Mouse (Mus musculus) retina, postnatal 1 day (tissue): ENCODE data around the gene H3f3b.

ENCODE experiments used
- DNase-seq: peaks from one replicate; pipeline ENCODE4 v3.0.0-alpha.2; 2012

The H3f3b gene

GRCm38 (mm10) chr11:116027756-116028155 is at the start of gene H3f3b:
H3f3b (minus strand) TSS chr11:116027962.
- DNase-seq: no peak

- DNase-seq: no peak
Observed at GRCm38 (mm10) chr11:116076836-116077235, 49.1 kb upstream of the H3f3b start.

- DNase-seq: no peak
Observed at GRCm38 (mm10) chr11:116076266-116076540, 48.4 kb upstream of the H3f3b start.

DNA sequence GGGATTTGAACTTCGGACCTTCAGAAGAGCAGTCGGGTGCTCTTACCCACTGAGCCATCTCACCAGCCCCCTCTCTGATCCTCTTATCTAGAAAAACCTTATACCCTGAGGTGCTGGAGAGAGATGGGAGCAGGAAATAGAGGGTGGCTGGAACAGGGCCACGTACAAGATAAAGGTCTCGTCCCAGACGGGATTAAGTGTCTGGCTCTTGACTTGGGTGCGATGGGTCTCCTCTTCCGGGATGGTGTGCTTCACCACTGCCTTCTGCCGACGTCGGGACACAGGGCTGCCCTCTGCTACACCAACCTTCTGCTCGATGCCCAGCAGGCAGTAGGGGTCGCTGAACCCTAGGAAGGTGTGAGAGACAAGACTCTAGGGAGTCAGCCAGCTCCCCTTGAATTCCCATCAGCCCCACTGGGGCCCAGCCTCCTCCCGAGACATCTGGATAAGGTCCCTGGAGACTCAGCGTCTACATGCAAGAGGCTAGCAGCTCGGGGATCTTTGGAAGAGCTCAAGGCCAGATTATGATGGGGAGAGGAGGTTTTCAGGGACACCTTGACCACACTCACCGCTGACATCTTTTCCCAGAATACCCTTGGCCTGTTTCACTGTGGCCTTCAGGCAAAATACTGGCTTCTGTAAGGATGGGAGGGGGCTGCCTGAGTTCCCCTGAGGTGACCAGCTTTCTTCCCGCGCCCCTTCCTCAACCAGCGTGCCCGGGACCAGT is 47.9 kb upstream of the H3f3b start:
- peak; percentile 38 for DNase-seq

- no peak for DNase-seq
Observed at GRCm38 (mm10) chr11:116074436-116074991, 46.8 kb upstream of the H3f3b start.

DNA sequence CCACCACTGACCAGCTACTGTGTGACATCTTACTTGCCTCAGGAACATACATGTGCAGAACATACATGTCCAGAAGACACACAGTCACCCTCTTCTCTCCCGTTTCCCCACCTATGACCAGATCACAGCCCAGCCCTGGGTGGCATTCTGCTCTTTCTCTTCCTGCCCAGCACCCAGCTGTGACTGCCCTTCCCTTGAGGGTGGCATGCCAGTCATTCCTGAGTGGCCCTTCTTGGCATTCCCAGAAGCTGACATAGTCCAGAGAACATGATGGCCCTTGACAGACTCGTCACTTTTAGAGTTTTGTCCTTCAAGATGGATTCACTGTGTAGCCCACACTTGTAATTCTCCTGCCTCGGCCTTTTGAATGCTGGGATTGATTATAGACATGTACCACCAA is 44.8 kb upstream of the H3f3b start:
- no peak for DNase-seq

DNA sequence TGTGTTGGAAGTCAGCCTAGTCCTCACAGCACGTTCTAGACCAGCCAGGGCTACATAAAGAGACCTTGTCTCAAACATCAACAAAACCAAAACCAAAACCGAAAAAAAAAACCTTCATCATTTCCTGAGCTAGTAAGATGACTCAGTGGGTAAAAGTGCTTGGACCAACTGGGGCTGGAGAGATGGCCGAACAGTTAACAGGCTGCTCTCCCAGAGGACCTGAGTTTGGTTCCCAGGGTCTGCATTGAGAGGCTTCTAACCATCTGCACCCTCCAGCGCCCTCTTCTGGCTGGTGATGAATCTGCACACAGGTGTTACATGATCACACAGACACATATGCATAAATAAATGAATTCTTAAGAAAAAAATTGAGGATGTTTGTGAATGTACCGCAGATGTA is 43.7 kb upstream of the H3f3b start:
- DNase-seq: peak; percentile 41

DNA sequence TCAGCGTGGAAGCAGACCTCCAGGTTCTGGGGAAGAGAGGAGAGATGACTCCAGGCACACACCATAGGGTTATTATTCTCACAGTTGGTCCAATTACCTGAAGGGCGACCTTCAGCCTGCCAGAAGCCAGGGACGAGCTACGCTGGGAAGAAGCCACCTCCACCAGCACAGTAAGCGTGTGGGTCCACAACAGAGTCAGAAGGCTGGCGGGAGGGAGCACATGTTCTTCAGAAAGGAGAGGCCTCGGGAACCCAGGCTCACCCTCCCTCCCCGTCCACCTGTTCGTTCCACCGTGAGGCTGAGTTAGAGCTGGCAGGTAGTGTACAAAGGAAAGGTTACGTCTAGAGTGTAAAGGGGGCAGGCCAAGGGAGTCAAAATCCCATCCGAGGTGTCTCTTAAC is 37.6 kb upstream of the H3f3b start:
- DNase-seq: no peak

- DNase-seq: no peak
Observed at GRCm38 (mm10) chr11:116064187-116064867, 36.6 kb upstream of the H3f3b start.

DNA sequence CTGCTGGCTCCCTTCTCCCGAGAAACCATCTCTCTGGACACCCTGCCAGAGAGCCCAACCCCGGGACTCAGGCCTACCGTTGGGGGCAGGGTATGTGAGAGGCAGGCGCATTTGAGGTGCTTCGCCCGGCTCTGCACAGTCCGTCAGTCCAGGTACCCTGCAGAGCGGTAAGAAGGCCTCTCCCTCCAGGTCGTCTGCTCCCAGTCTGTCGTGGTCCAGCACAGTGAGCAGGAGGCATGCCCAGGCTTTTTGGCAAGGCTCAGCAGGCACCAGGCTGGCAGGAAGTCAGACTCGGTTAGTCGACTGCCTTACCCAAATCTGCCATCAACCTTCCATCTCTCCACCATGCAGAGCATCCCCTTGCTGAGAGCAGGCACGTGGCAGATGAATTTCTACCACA is 35.8 kb upstream of the H3f3b start:
- DNase-seq: no peak

DNA sequence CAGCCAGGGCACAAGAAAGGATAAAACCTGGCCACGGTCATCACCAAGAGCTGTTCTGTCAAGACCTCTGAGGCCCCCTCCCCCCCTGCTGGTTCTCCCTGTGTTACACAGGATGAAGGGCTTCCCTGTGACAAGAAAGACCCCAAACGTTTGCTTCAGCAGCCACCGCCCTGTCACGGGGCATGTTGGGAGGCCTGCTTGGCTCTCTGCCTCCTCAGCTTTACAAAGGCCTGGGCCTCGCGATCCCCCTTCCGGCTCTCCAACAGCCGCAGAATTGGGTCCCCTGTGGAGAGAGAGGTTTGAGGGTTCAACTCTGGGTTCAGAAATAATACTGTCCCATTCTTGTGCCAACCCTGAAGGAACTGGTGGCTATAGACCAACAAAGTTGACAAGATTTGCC is 34.8 kb upstream of the H3f3b start:
- DNase-seq: no peak

- DNase-seq: no peak
Observed at GRCm38 (mm10) chr11:116061641-116062415, 34.1 kb upstream of the H3f3b start.

DNA sequence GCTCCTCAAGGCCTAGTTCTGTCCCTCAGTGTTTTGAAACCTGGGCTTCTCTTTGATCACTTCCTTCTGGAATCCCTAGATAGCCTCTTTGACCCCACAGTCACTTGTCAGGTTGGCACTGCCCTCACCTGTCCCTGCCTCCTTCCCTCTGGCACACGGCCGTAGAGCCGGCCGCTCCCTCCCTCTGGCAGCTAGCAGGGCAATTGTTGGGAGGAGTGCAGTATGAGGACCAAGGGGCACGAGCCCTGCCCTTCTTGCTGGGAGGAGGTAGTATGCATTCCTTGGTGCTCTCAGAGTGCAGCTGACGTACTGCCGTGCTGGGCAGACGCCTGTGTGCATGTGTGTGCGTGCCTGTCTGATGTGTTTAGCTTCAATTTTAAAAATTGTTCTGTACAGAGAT is 32.8 kb upstream of the H3f3b start:
- no peak for DNase-seq

DNA sequence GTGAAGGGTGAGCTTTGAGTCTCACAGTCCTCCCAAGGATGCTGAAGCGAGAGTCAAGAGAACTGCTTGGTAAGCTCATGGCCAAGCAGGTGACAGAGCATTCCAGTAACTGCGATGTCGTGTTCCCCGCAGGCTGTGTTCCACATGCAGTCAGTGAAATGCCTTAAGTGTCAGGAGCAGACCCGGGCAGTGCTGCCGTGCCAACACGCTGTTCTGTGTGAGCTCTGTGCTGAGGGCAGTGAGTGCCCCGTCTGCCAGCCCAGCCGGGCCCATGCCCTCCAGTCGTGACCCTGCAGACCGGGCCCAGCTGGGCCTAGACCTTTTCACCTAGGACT is 31.9 kb upstream of the H3f3b start:
- DNase-seq: no peak

GRCm38 (mm10) chr11:116058868-116059690 is 31.3 kb upstream of the H3f3b start:
- DNase-seq: no peak

GRCm38 (mm10) chr11:116058022-116058614 is 30.4 kb upstream of the H3f3b start:
- DNase-seq: no peak

- DNase-seq: no peak
Observed at GRCm38 (mm10) chr11:116057237-116057881, 29.6 kb upstream of the H3f3b start.

- DNase-seq: no peak
Observed at GRCm38 (mm10) chr11:116055873-116056272, 28.1 kb upstream of the H3f3b start.

DNA sequence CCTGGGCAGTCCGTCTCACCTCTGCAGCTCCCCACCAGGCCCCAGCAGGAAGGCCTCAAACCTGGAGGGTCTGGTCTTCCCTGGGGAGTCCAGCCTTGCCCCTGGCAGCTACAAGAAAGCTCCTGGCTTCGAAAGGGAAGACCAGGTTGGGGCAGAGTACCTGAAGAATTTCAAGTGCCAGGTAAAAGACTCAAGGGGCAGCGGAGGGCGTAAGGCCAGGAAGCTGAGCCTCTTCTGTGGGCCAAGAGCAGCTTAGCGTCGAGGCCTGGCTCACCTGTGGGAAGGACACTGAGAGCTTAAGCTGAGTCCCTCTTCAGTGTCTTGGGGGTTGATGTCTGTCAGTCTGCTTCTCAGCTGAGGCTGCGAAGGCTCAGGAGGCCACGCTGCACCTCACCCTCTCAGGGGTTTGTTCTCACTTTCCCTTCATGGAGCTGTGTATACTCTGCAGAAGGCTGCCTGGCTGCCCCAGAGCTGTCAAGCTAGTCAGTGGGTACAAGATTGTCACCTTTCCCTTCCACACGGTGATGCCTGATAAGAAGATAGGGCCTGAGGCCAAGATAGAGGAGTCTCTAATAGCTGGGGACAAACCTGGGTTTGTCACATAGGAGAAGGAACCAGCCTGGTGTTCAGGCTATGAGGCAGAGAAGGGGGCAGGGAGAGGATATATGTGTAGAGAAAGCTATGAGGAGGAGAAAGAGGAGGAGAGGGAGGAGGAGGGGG is 25.9 kb upstream of the H3f3b start:
- DNase-seq: no peak

GRCm38 (mm10) chr11:116050196-116050595 is 22.4 kb upstream of the H3f3b start:
- DNase-seq: no peak

- no peak for DNase-seq
Observed at GRCm38 (mm10) chr11:116049610-116050009, 21.8 kb upstream of the H3f3b start.
